Mouse (Mus musculus) heart, embryonic 10.5 days (tissue): ENCODE results near the gene Tmod2. TPM values are rescaled to one million over a fixed set of nuclear protein-coding genes. Genes with fewer than 3 reads are reported as not detected.
"Not testable (repeated sequence)": the region's sequence is repeated elsewhere in the genome, so short reads cannot be mapped to it uniquely, and the experiment has no call there.

ENCODE experiments used
- DNase-seq: peaks from one replicate; pipeline ENCODE4 v3.0.0-alpha.2; 2017; ENCODE audit warnings: low spot score
- H3K27ac ChIP-seq: fragments of 300-500 bp; sonication (generic); 2 replicates; pipeline ENCODE4 v1.5.1; 2016; ENCODE audit warnings: mild to moderate bottlenecking
- H3K27me3 ChIP-seq: fragments of 300-500 bp; sonication (generic); 2 replicates; pipeline ENCODE4 v1.6.1; 2016; ENCODE audit warnings: mild to moderate bottlenecking; ENCODE audit not compliant: poor library complexity, insufficient read depth, severe bottlenecking
- H3K36me3 ChIP-seq: fragments of 300-500 bp; sonication (generic); 2 replicates; pipeline ENCODE4 v1.6.1; 2016; ENCODE audit warnings: mild to moderate bottlenecking, moderate library complexity
- H3K4me1 ChIP-seq: fragments of 300-500 bp; sonication (generic); 2 replicates; pipeline ENCODE4 v1.6.1; 2016; ENCODE audit warnings: mild to moderate bottlenecking
- H3K4me3 ChIP-seq: fragments of 300-500 bp; sonication (generic); 2 replicates; pipeline ENCODE4 v1.5.1; 2016; ENCODE audit warnings: mild to moderate bottlenecking, moderate library complexity
- H3K9me3 ChIP-seq: fragments of 300-500 bp; sonication (generic); 2 replicates; pipeline ENCODE4 v1.6.1; 2016; ENCODE audit warnings: mild to moderate bottlenecking, moderate library complexity
- WGBS: fragments of 180-500 bp; shearing (Covaris S2); methylation state at CpG from one replicate; pipeline ENCODE4 v1.1.7; 2016; 5-methylcytosine and 5-hydroxymethylcytosine counted together
- polyA plus RNA-seq: library from polyadenylated mRNA; unstranded; fragments of >200 nt; fragmentation: Nextera tagmentation; extraction: Ambion mirVana; gene quantifications from 2 replicates; pipeline ENCODE4 v1.2.1, GENCODE M21; 2016

Gene Tmod2
- polyA plus RNA-seq, 1 experiment from 2014 or later, result 8.9 TPM

- peak; percentile 97 for DNase-seq
- peaks cover 8% of the 10 kb centered on the region; the same call in 1 of the 2 replicates for H3K4me1 ChIP-seq
- peak within 1 kb of the TSS; percentile 91 for H3K27ac ChIP-seq
- WGBS, result 2% methylated on average over 21 of the region's 21 CpGs
- peak within 1 kb of the TSS; percentile 95 for H3K4me3 ChIP-seq
- H3K27me3 ChIP-seq, result no peaks in the 10 kb centered on the region
- H3K9me3 ChIP-seq, result no peaks in the 10 kb centered on the region
- no peaks in the 10 kb centered on the region for H3K36me3 ChIP-seq
Measured at GRCm38 (mm10) chr9:75559512-75560012, 51.6 kb downstream of the Tmod2 start, which contains the start of gene Tmod3. Gene Tmod3, minus strand, starts transcription at chr9:75559657.

- WGBS, result under 1% methylated on average over 47 of the region's 47 CpGs
- Histone ChIP-seq H3K9me3 (no peaks in the 10 kb centered on the region), H3K27ac (peak overlapping the region; percentile 91), H3K4me1 (peaks cover 8% of the 10 kb centered on the region; the same call in 1 of the 2 replicates), H3K4me3 (peak overlapping the region; percentile 95), H3K27me3 (no peaks in the 10 kb centered on the region), H3K36me3 (no peaks in the 10 kb centered on the region)
- DNase-seq, result peak; percentile 86
Measured at GRCm38 (mm10) chr9:75558812-75559511, 52.2 kb downstream of the Tmod2 start.

GRCm38 (mm10) chr9:75558360-75558759 lies 52.8 kb downstream of the Tmod2 start:
- no peak for DNase-seq
- H3K4me3 ChIP-seq, result peak overlapping the region; percentile 95
- no peaks in the 10 kb centered on the region for H3K27me3 ChIP-seq
- peak overlapping the region; percentile 91 for H3K27ac ChIP-seq
- H3K4me1 ChIP-seq, result peaks cover 8% of the 10 kb centered on the region; the same call in 1 of the 2 replicates
- 32% methylated on average over 3 of the region's 3 CpGs for WGBS
- H3K36me3 ChIP-seq, result no peaks in the 10 kb centered on the region
- H3K9me3 ChIP-seq, result no peaks in the 10 kb centered on the region

GRCm38 (mm10) chr9:75553719-75554118 lies 57.4 kb downstream of the Tmod2 start:
- Histone ChIP-seq H3K27ac (no peak overlapping the region), H3K27me3 (no peaks in the 10 kb centered on the region), H3K4me1 (peaks cover 16% of the 10 kb centered on the region), H3K9me3 (no peaks in the 10 kb centered on the region), H3K4me3 (no peak overlapping the region), H3K36me3 (no peaks in the 10 kb centered on the region)
- DNase-seq, result no peak
- WGBS, result 83% methylated on average over 4 of the region's 4 CpGs

GRCm38 (mm10) chr9:75551342-75551741 lies 59.8 kb downstream of the Tmod2 start:
- H3K36me3 ChIP-seq, result no peaks in the 10 kb centered on the region
- H3K4me3 ChIP-seq, result no peak overlapping the region
- peaks cover 16% of the 10 kb centered on the region for H3K4me1 ChIP-seq
- H3K27ac ChIP-seq, result no peak overlapping the region
- WGBS, result 59% methylated on average over 5 of the region's 5 CpGs
- H3K9me3 ChIP-seq, result no peaks in the 10 kb centered on the region
- no peak for DNase-seq
- no peaks in the 10 kb centered on the region for H3K27me3 ChIP-seq

- H3K4me1 ChIP-seq, result peaks cover 22% of the 10 kb centered on the region
- no peaks in the 10 kb centered on the region for H3K9me3 ChIP-seq
- no peaks in the 10 kb centered on the region for H3K27me3 ChIP-seq
- H3K4me3 ChIP-seq, result no peak overlapping the region
- WGBS, result 58% methylated on average over 8 of the region's 8 CpGs
- H3K36me3 ChIP-seq, result no peaks in the 10 kb centered on the region
- DNase-seq, result no peak
- no peak overlapping the region for H3K27ac ChIP-seq
Measured at GRCm38 (mm10) chr9:75549010-75549409, 62.1 kb downstream of the Tmod2 start.

- peaks cover 22% of the 10 kb centered on the region for H3K4me1 ChIP-seq
- DNase-seq, result no peak
- H3K27me3 ChIP-seq, result no peaks in the 10 kb centered on the region
- H3K9me3 ChIP-seq, result no peaks in the 10 kb centered on the region
- H3K4me3 ChIP-seq, result no peak overlapping the region
- H3K27ac ChIP-seq, result peak overlapping the region; percentile 62; the same call in 1 of the 2 replicates
- 65% methylated on average over 12 of the region's 12 CpGs for WGBS
- no peaks in the 10 kb centered on the region for H3K36me3 ChIP-seq
Measured at GRCm38 (mm10) chr9:75546885-75547553, 64.1 kb downstream of the Tmod2 start.

- H3K4me3 ChIP-seq, result no peak overlapping the region
- DNase-seq, result no peak
- H3K4me1 ChIP-seq, result peaks cover 25% of the 10 kb centered on the region
- no peak overlapping the region for H3K27ac ChIP-seq
- WGBS, result 75% methylated on average over 8 of the region's 8 CpGs
- H3K27me3 ChIP-seq, result no peaks in the 10 kb centered on the region
- H3K36me3 ChIP-seq, result no peaks in the 10 kb centered on the region
- H3K9me3 ChIP-seq, result no peaks in the 10 kb centered on the region
Measured at GRCm38 (mm10) chr9:75545514-75545913, 65.6 kb downstream of the Tmod2 start.

GRCm38 (mm10) chr9:75541497-75541896 lies 69.6 kb downstream of the Tmod2 start:
- peak overlapping the region; percentile 54 for H3K27ac ChIP-seq
- H3K4me3 ChIP-seq, result no peak overlapping the region
- peaks cover 17% of the 10 kb centered on the region for H3K4me1 ChIP-seq
- no peak for DNase-seq
- no peaks in the 10 kb centered on the region for H3K9me3 ChIP-seq
- no peaks in the 10 kb centered on the region for H3K27me3 ChIP-seq
- 13% methylated on average over 5 of the region's 5 CpGs for WGBS
- H3K36me3 ChIP-seq, result no peaks in the 10 kb centered on the region

GRCm38 (mm10) chr9:75536422-75536821 lies 74.7 kb downstream of the Tmod2 start:
- H3K9me3 ChIP-seq, result no peaks in the 10 kb centered on the region
- no peak overlapping the region for H3K27ac ChIP-seq
- 82% methylated on average over 1 of the region's 1 CpGs for WGBS
- H3K36me3 ChIP-seq, result peaks cover 8% of the 10 kb centered on the region; the same call in 1 of the 2 replicates
- no peak overlapping the region for H3K4me3 ChIP-seq
- no peaks in the 10 kb centered on the region for H3K27me3 ChIP-seq
- no peak for DNase-seq
- peaks cover 6% of the 10 kb centered on the region for H3K4me1 ChIP-seq

GRCm38 (mm10) chr9:75534431-75534962 lies 76.6 kb downstream of the Tmod2 start:
- Histone ChIP-seq H3K4me1 (no peaks in the 10 kb centered on the region), H3K4me3 (no peak overlapping the region), H3K9me3 (no peaks in the 10 kb centered on the region), H3K27me3 (no peaks in the 10 kb centered on the region), H3K27ac (no peak overlapping the region), H3K36me3 (peaks cover 14% of the 10 kb centered on the region; the same call in 1 of the 2 replicates)
- DNase-seq, result no peak
- 89% methylated on average over 8 of the region's 8 CpGs for WGBS

- WGBS, result 82% methylated on average over 9 of the region's 9 CpGs
- H3K9me3 ChIP-seq, H3K27ac ChIP-seq, DNase-seq, H3K27me3 ChIP-seq, H3K4me1 ChIP-seq, H3K4me3 ChIP-seq: not testable (repeated sequence)
- peaks cover 20% of the 10 kb centered on the region for H3K36me3 ChIP-seq
Measured at GRCm38 (mm10) chr9:75532989-75533388, 78.1 kb downstream of the Tmod2 start.

- Histone ChIP-seq H3K36me3 (peaks cover 20% of the 10 kb centered on the region), H3K9me3 (no peaks in the 10 kb centered on the region), H3K4me1 (no peaks in the 10 kb centered on the region), H3K27ac (no peak overlapping the region), H3K4me3 (no peak overlapping the region), H3K27me3 (no peaks in the 10 kb centered on the region)
- 85% methylated on average over 7 of the region's 7 CpGs for WGBS
- DNase-seq, result no peak
Measured at GRCm38 (mm10) chr9:75532461-75532860, 78.7 kb downstream of the Tmod2 start.
